Mouse (Mus musculus) hindbrain, embryonic 12.5 days (tissue): ENCODE measurements around the gene Phlda1. TPM values are rescaled to one million over a fixed set of nuclear protein-coding genes. Genes with fewer than 3 reads are reported as not detected.

Experiments used
- ATAC-seq: fragments of 200-750 bp; cut with Nextera tagmentation; 2 replicates; pipeline ENCODE4 v1.8.0; 2017; ENCODE audit warnings: moderate TSS enrichment; ENCODE audit not compliant: low FRiP score
- H3K27ac ChIP-seq: fragments of 300-500 bp; sonication (generic); 2 replicates; pipeline ENCODE4 v1.5.1; 2016; ENCODE audit warnings: mild to moderate bottlenecking
- H3K27me3 ChIP-seq: fragments of 300-500 bp; sonication (generic); 2 replicates; pipeline ENCODE4 v1.6.1; 2016; ENCODE audit warnings: mild to moderate bottlenecking
- H3K36me3 ChIP-seq: fragments of 300-500 bp; sonication (generic); 2 replicates; pipeline ENCODE4 v1.6.1; 2016; ENCODE audit warnings: mild to moderate bottlenecking
- H3K4me1 ChIP-seq: fragments of 300-500 bp; sonication (generic); 2 replicates; pipeline ENCODE4 v1.6.1; 2016
- H3K4me2 ChIP-seq: fragments of 300-500 bp; sonication (generic); replicated peaks from 2 replicates; pipeline ENCODE4 v1.6.1; 2016; ENCODE audit warnings: mild to moderate bottlenecking
- H3K4me3 ChIP-seq: fragments of 300-500 bp; sonication (generic); 2 replicates; pipeline ENCODE4 v1.5.1; 2016; ENCODE audit warnings: mild to moderate bottlenecking
- H3K9ac ChIP-seq: fragments of 300-500 bp; sonication (generic); 2 replicates; pipeline ENCODE4 v1.6.1; 2016; ENCODE audit warnings: mild to moderate bottlenecking, moderate library complexity
- H3K9me3 ChIP-seq: fragments of 300-500 bp; sonication (generic); replicated peaks from 2 replicates; pipeline ENCODE4 v1.6.1; 2016; ENCODE audit warnings: mild to moderate bottlenecking
- WGBS: fragments of 180-500 bp; shearing (Covaris S2); methylation state at CpG from one replicate; pipeline ENCODE4 v1.1.7; 2016; 5-methylcytosine and 5-hydroxymethylcytosine counted together
- polyA plus RNA-seq: library from polyadenylated mRNA; unstranded; fragments of >200 nt; fragmentation: Nextera tagmentation; extraction: Ambion mirVana; gene quantifications from 2 replicates; pipeline ENCODE4 v1.2.1, GENCODE M21; 2016

Phlda1 gene
- 42.8 and 54.3 TPM in 2 replicates for polyA plus RNA-seq

DNA sequence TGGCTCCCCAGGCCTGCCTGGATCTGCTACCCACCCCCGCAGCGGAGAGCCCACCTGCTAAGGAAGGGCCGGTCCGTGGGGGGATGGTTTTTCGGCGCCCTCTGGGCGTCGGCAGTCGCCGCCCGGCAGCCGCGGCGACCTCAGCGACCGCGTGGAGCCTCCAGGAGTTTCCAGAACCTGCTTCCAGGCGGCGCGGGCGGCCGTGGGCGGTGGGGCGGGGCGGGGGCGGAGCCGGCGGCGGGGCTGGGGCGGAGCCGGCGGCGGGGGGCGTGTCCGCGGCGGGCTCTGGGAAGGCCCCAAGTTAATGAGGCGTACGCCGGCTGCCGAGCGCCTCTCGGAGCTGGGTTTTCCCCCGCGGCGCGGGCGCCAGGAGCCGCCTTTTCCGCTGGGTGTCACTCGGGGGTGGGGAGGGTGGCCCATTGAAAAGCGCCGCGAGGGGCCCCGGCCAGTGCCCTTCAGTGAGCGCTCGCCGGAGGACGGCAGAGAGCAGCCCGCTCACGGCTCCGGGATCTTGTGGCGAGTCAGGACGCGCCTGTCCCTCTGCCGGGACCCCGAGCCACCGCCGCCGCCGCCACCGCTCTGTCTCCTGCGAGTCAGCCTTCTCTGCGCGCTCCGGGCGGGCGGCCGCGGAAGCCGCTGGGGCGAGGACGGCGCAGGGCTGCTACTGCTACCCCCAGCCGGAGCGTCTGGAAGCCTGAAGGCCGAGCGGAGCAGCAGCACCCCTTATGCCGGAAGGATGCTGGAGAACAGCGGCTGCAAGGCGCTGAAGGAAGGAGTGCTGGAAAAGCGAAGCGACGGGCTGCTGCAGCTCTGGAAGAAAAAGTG, at the start of gene Phlda1:
Gene Phlda1 (plus strand): TSS at position 186 of the 825 bp plus-strand sequence.
- Histone ChIP-seq H3K9me3 (no peaks in the 10 kb centered on the region), H3K27ac (peak within 1 kb of the TSS; percentile 95), H3K4me2 (peak within 1 kb of the TSS; percentile 78), H3K27me3 (no peaks in the 10 kb centered on the region), H3K4me3 (peak within 1 kb of the TSS; percentile 85), H3K36me3 (no peaks in the 10 kb centered on the region), H3K4me1 (peaks cover 20% of the 10 kb centered on the region), H3K9ac (peak within 1 kb of the TSS; percentile 96)
- peak; percentile 91 for ATAC-seq
- WGBS, result under 1% methylated on average over 73 of the region's 94 CpGs

DNA sequence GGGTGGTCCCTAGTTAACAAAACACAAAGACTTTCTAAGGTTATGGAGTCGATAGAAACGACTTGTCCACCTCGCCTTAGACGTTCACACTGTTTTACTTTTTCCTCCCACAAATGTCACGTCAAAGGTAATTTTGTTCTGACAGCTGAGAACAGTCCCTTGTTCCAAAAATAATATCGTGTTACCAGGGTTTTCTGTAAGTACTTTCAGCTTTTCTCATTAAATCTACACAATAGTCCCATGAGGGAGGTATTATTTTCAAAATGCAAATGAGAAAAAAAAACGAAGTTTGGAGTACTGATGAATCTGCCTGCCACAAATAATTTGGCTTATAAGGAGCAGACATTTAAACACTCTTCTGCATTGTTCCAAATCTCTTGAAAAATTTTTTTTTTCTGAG, 48.0 kb upstream of the Phlda1 start:
- WGBS, result 68% methylated on average over 7 of the region's 7 CpGs
- Histone ChIP-seq H3K27me3 (no peaks in the 10 kb centered on the region), H3K36me3 (no peaks in the 10 kb centered on the region), H3K4me3 (no peak overlapping the region), H3K9me3 (no peaks in the 10 kb centered on the region), H3K4me2 (no peak overlapping the region), H3K9ac (no peak overlapping the region), H3K27ac (no peak overlapping the region), H3K4me1 (peaks cover 8% of the 10 kb centered on the region)
- no peak for ATAC-seq

DNA sequence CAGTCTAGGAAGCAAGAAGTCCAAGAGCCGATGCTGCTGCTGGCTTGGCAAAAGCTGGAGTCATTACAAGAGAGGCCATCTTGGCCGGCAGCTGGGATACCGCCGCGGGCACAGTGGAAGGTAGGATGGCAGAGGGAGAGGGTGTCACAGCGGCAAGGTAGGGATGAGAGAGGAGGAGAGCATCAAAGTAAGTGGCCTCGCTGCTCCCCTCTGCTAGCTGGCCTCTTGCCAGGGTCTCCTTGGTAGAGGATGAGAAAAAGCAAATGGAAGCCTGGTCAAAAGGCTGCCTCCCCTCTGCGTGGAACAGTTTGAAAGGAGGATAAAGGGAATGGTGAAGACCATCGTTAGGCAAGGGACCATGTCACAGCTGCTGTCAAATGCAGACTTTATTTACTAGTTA, 47.0 kb upstream of the Phlda1 start:
- no peak overlapping the region for H3K9ac ChIP-seq
- no peaks in the 10 kb centered on the region for H3K36me3 ChIP-seq
- WGBS, result 76% methylated on average over 9 of the region's 9 CpGs
- no peak overlapping the region for H3K4me3 ChIP-seq
- H3K4me1 ChIP-seq, result peaks cover 8% of the 10 kb centered on the region
- ATAC-seq, result no peak
- H3K4me2 ChIP-seq, result no peak overlapping the region
- no peaks in the 10 kb centered on the region for H3K27me3 ChIP-seq
- no peaks in the 10 kb centered on the region for H3K9me3 ChIP-seq
- no peak overlapping the region for H3K27ac ChIP-seq

- no peaks in the 10 kb centered on the region for H3K36me3 ChIP-seq
- H3K27ac ChIP-seq, result no peak overlapping the region
- ATAC-seq, result no peak
- H3K27me3 ChIP-seq, result no peaks in the 10 kb centered on the region
- H3K9me3 ChIP-seq, result no peaks in the 10 kb centered on the region
- H3K4me2 ChIP-seq, result no peak overlapping the region
- H3K4me3 ChIP-seq, result no peak overlapping the region
- no peak overlapping the region for H3K9ac ChIP-seq
- H3K4me1 ChIP-seq, result peaks cover 8% of the 10 kb centered on the region
- 80% methylated on average over 3 of the region's 3 CpGs for WGBS
Measured at GRCm38 (mm10) chr10:111459874-111460273, 46.2 kb upstream of the Phlda1 start.

GRCm38 (mm10) chr10:111460381-111460780, 45.7 kb upstream of the Phlda1 start:
- Histone ChIP-seq H3K27me3 (no peaks in the 10 kb centered on the region), H3K9ac (no peak overlapping the region), H3K4me1 (peaks cover 8% of the 10 kb centered on the region), H3K4me2 (no peak overlapping the region), H3K36me3 (no peaks in the 10 kb centered on the region), H3K9me3 (no peaks in the 10 kb centered on the region), H3K4me3 (no peak overlapping the region), H3K27ac (no peak overlapping the region)
- 8% methylated on average over 4 of the region's 4 CpGs for whole genome bisulfite sequencing
- peak; percentile 40 for ATAC-seq

DNA sequence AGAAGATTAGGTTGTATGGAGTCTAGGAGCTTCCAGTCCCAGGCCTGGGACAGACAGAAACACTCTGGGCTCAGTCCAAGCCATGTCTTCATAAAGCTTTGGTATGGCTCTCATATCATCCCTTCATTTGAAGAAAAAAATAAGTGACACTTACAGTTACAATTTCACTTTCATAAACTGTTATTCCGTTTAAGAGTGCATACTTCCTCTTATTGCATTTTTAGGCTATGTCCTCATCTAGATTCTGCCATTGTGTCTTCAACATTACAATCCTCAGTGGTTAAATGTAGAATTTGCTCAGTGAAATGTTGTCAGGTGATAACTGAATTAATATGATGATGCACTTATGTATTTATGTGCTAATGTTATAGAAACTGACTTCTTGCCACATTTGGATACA, 41.3 kb upstream of the Phlda1 start:
- H3K4me2 ChIP-seq, result no peak overlapping the region
- WGBS, result 95% methylated on average over 1 of the region's 1 CpGs
- no peak overlapping the region for H3K27ac ChIP-seq
- no peaks in the 10 kb centered on the region for H3K9me3 ChIP-seq
- H3K4me3 ChIP-seq, result no peak overlapping the region
- no peaks in the 10 kb centered on the region for H3K27me3 ChIP-seq
- H3K4me1 ChIP-seq, result peaks cover 4% of the 10 kb centered on the region
- no peak for ATAC-seq
- H3K9ac ChIP-seq, result no peak overlapping the region
- H3K36me3 ChIP-seq, result no peaks in the 10 kb centered on the region

GRCm38 (mm10) chr10:111465409-111465808, 40.7 kb upstream of the Phlda1 start:
- Histone ChIP-seq H3K4me1 (peaks cover 2% of the 10 kb centered on the region), H3K4me2 (no peak overlapping the region), H3K36me3 (no peaks in the 10 kb centered on the region), H3K9me3 (no peaks in the 10 kb centered on the region), H3K27me3 (no peaks in the 10 kb centered on the region), H3K4me3 (no peak overlapping the region), H3K9ac (no peak overlapping the region), H3K27ac (no peak overlapping the region)
- WGBS, result 35% methylated on average over 2 of the region's 2 CpGs
- ATAC-seq, result no peak

GRCm38 (mm10) chr10:111471166-111471565, 34.9 kb upstream of the Phlda1 start:
- Histone ChIP-seq H3K36me3 (no peaks in the 10 kb centered on the region), H3K27ac (no peak overlapping the region), H3K4me1 (peaks cover 19% of the 10 kb centered on the region), H3K4me2 (no peak overlapping the region), H3K4me3 (no peak overlapping the region), H3K9ac (no peak overlapping the region), H3K9me3 (no peaks in the 10 kb centered on the region), H3K27me3 (no peaks in the 10 kb centered on the region)
- WGBS, result 76% methylated on average over 9 of the region's 9 CpGs
- ATAC-seq, result no peak

DNA sequence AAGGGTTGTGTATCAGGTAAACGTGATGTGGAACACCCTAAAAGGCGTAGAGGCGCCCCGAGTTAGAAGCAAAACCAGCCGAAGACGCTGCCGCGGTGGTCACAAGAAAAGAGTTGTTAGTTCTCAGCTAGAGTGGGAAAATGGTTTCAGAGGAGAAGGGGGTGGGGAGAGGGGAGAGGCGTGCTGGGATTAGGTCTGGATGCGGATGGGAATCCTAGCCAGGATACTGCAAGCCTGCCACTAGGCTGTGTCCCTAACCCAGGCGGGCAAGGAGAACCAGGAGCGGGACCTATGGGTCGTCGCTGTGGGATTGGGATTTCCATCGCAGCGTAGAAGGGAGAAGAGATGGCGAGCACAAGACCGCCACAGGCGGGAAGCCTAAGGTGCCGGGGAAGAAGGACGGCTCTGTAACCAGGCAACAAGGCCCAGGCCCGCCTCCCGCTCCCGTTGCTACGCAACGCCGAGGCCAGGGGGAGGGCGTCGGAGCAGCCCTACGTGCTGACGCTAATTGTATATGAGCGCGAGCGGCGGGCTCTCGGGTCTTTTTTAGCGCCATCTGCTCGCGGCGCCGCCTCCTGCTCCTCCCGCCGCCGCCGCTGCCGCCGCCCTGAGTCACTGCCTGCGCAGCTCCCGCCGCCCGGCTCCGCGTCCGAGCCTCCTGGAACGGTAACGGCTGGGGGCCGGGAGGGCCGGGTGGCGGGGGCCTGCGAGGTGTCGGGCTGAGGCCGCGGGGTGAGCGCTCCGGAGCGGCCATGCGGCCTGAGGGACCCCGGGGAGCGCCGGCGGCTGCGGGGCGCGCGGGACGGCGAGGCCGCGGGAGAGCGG, 33.2 kb upstream of the Phlda1 start, which contains the start of gene Nap1l1:
Gene Nap1l1 (plus strand): TSS at position 538 of the 825 bp plus-strand sequence.
- H3K36me3 ChIP-seq, result no peaks in the 10 kb centered on the region
- WGBS, result under 1% methylated on average over 64 of the region's 80 CpGs
- peak within 1 kb of the TSS; percentile 99 for H3K27ac ChIP-seq
- H3K27me3 ChIP-seq, result no peaks in the 10 kb centered on the region
- peak within 1 kb of the TSS; percentile 98 for H3K9ac ChIP-seq
- peak; percentile 100 for ATAC-seq
- peak within 1 kb of the TSS; percentile 70 for H3K4me2 ChIP-seq
- H3K4me3 ChIP-seq, result peak within 1 kb of the TSS; percentile 97
- H3K9me3 ChIP-seq, result no peaks in the 10 kb centered on the region
- peaks cover 25% of the 10 kb centered on the region for H3K4me1 ChIP-seq

- H3K9me3 ChIP-seq, result no peaks in the 10 kb centered on the region
- ATAC-seq, result peak; percentile 80
- under 1% methylated on average over 55 of the region's 58 CpGs for WGBS
- H3K9ac ChIP-seq, result peak overlapping the region; percentile 98
- H3K27me3 ChIP-seq, result no peaks in the 10 kb centered on the region
- peak overlapping the region; percentile 97 for H3K4me3 ChIP-seq
- H3K36me3 ChIP-seq, result no peaks in the 10 kb centered on the region
- H3K27ac ChIP-seq, result peak overlapping the region; percentile 99
- peak overlapping the region; percentile 70 for H3K4me2 ChIP-seq
- peaks cover 25% of the 10 kb centered on the region for H3K4me1 ChIP-seq
Measured at GRCm38 (mm10) chr10:111473511-111474371, 32.3 kb upstream of the Phlda1 start.

DNA sequence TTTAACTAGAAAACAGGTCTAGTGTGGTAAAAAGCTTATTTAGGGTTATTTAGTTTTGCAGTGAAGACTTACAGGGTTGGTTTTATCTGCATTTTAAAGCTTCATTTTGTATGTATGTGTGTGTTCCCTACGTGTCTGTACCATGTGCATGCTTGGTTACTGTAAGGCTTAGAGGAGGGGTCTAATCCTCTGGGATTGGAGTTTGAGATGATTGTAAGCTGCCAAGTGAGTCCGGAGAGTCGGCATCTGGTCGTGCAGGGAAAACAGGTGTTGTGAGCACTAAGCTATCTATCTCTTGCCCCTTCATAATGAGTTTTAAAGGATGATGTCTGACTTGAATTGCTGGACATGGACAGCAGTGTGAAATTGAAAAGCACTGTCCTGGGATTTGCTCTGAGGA, 29.8 kb upstream of the Phlda1 start:
- 51% methylated on average over 4 of the region's 4 CpGs for WGBS
- 0 out of 2 replicates have a peak overlapping the region, but pooled peaks have one; percentile 19 for H3K4me2 ChIP-seq
- H3K27me3 ChIP-seq, result no peaks in the 10 kb centered on the region
- peaks cover 29% of the 10 kb centered on the region for H3K4me1 ChIP-seq
- no peak overlapping the region for H3K4me3 ChIP-seq
- no peak for ATAC-seq
- H3K36me3 ChIP-seq, result peaks cover 2% of the 10 kb centered on the region
- no peak overlapping the region for H3K9ac ChIP-seq
- no peaks in the 10 kb centered on the region for H3K9me3 ChIP-seq
- no peak overlapping the region for H3K27ac ChIP-seq
